Mouse (Mus musculus) embryonic fibroblast, embryonic 13.5 days (primary cell): ENCODE results near the gene Agps. TPM values are rescaled to one million over a fixed set of nuclear protein-coding genes. Genes with fewer than 3 reads are reported as not detected.

ENCODE experiments used
- polyA plus RNA-seq: library from polyadenylated mRNA; stranded (reverse); fragments of >200 nt; gene quantifications from 2 replicates; pipeline ENCODE4 v1.2.4, GENCODE M21; 2011; ENCODE audit warnings: low read depth; ENCODE audit not compliant: missing spikeins, insufficient read length

Agps gene
- polyA plus RNA-seq, 1 experiment: 71.1 TPM

Other genes starting within 250 kb of the Agps start
- 192 and 279 TPM in 2 replicates for gene Hnrnpa3, start 172.9 kb upstream of the Agps start, polyA plus RNA-seq
- gene Nfe2l2, start 127.5 kb upstream of the Agps start, polyA plus RNA-seq: 130 and 137 TPM in 2 replicates
- gene Ttc30b, start 106.4 kb downstream of the Agps start, polyA plus RNA-seq: 5.5 and 8.8 TPM in 2 replicates
- 0.20 and 0.93 TPM in 2 replicates for gene Ttc30a2, start 146.0 kb downstream of the Agps start, polyA plus RNA-seq
- 2.7 and 3.1 TPM in 2 replicates for gene Ttc30a1, start 149.8 kb downstream of the Agps start, polyA plus RNA-seq